Comparison of ENCODE assay signal across 8 mouse cellular contexts in the genomic region with DNA sequence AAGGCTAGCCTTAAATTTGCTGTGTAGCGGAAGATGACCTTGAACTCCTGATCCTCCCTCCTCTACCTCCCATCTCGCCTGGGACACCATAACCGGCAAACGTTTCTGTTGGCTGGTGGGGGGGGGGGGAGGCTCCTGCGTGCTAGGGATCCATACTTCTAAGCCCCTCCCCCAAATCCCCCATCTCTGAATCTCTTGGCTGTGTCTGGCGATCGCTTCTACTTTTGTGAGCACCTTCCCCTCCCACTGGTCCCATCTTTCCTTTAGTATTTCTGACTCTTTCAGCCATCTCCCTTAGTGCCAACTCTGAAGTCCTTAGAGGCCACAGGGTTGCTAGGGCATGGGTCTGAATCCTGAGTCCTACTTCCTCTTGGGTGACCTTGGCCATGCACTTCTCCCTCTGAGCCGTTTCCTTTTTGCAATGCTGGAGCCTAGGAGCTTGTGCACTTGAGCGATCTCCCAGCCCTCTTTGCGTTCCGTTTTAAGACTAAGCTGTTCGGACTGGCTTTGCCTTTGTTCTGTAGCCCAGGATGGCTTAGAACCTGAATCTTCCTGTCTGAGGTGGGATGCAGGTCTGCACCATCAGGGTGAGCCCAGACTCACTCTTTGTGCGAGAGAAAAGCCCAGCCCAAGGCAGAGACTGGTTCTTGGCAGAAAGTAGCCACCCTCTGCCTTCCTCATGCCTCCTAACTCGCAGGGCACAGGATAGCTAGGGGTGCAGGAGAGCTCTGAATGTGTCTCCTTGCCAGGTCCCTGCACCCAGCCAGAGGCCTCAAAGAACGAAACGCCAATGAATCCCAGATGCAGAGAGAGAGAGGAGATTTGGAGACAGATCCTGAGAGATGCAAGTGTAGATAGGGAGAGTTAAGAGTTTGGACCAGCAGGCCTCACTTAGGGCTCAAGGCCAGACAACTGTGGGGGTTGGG. TPM values are rescaled to one million over a fixed set of nuclear protein-coding genes. Genes with fewer than 3 reads are reported as not detected.
DNase-seq lines count a peak whose midpoint lies in the region; ATAC-seq and TF ChIP-seq lines count a peak whose summit lies in the region.

No protein-coding gene starts in this region.

- no peaks in the 10 kb centered on the region for H3K9me3 ChIP-seq in intestine, embryonic 16.5 days (ENCODE audit: control insufficient read depth, low read length)
- no peaks in the 10 kb centered on the region for H3K9me3 ChIP-seq in midbrain, embryonic 13.5 days

- ATAC-seq in intestine, embryonic 16.5 days, result peak; percentile 8; the same call in 1 of the 2 replicates
- ATAC-seq in midbrain, embryonic 13.5 days, result 0 out of 2 replicates have a peak, but pooled peaks have one; percentile 28
- no peak; the same call in 1 of the 2 replicates for ATAC-seq in megakaryocyte-erythroid progenitor cell, adult 5-6 weeks (replicated peaks; ENCODE audit: low FRiP score, low TSS enrichment, poor library complexity, severe bottlenecking)

- H3K9ac ChIP-seq in liver, adult 2 months (ENCODE audit: low read depth, low read length), result peak overlapping the region; percentile 54
- peak overlapping the region; percentile 46 for H3K9ac ChIP-seq in intestine, embryonic 16.5 days (ENCODE audit: low read depth, low read length)
- H3K9ac ChIP-seq in midbrain, embryonic 13.5 days (replicated peaks), result no peak overlapping the region

- DNase-seq in liver, adult 2 months (ENCODE audit: extremely low read depth, low read depth, low spot score), result peak; percentile 55
- no peak for DNase-seq in liver
- no peak for DNase-seq in thymus, postnatal 0 days (ENCODE audit: low spot score)
- no peak for DNase-seq in right cerebral cortex, adult 2 months (ENCODE audit: low spot score in 2 of 2)

- H3K4me2 ChIP-seq in intestine, embryonic 16.5 days (ENCODE audit: low read depth, low read length), result peak overlapping the region; percentile 85
- peak overlapping the region; percentile 20 for H3K4me2 ChIP-seq in midbrain, embryonic 13.5 days (replicated peaks)

- TF ChIP-seq POLR2A in liver, adult 2 months (IDR thresholded peaks at IDR 0.05; ENCODE audit: extremely low read depth, insufficient read depth, low read length), result no peak
- peak; percentile 32; the same call in 1 of the 2 replicates for TF ChIP-seq POLR2A in bone marrow macrophage, adult 2 months (IDR thresholded peaks at IDR 0.05; ENCODE audit: borderline replicate concordance, low read depth, low read length)

- peaks cover 30% of the 10 kb centered on the region for H3K4me1 ChIP-seq in liver, adult 2 months (ENCODE audit: control insufficient read depth, insufficient read depth, low read length)
- H3K4me1 ChIP-seq in bone marrow macrophage, adult 2 months (ENCODE audit: control insufficient read depth, insufficient read depth, low read length), result peaks cover 35% of the 10 kb centered on the region
- H3K4me1 ChIP-seq in intestine, embryonic 16.5 days (ENCODE audit: control insufficient read depth, insufficient read depth, low read length), result peaks cover 45% of the 10 kb centered on the region
- peaks cover 15% of the 10 kb centered on the region for H3K4me1 ChIP-seq in midbrain, embryonic 13.5 days (replicated peaks)

- TF ChIP-seq CTCF in liver, adult 2 months (IDR thresholded peaks at IDR 0.05; ENCODE audit: low read depth, low read length), result no peak
- no peak for TF ChIP-seq CTCF in bone marrow macrophage, adult 2 months (IDR thresholded peaks at IDR 0.05; ENCODE audit: low read depth, low read length)

- H3K36me3 ChIP-seq in liver, adult 2 months (ENCODE audit: control insufficient read depth, insufficient read depth, low read length), result peaks cover 3% of the 10 kb centered on the region; the same call in 1 of the 2 replicates
- 0 out of 2 replicates have a peak, but pooled peaks cover 2% of the 10 kb centered on the region for H3K36me3 ChIP-seq in intestine, embryonic 16.5 days (ENCODE audit: control insufficient read depth, insufficient read depth, low read length)
- H3K36me3 ChIP-seq in midbrain, embryonic 13.5 days, result no peaks in the 10 kb centered on the region

- no peak overlapping the region for H3K4me3 ChIP-seq in liver, adult 2 months (ENCODE audit: insufficient read depth, low read depth, low read length)
- peak overlapping the region; percentile 63 for H3K4me3 ChIP-seq in bone marrow macrophage, adult 2 months (ENCODE audit: insufficient read depth, low read length)
- H3K4me3 ChIP-seq in intestine, embryonic 16.5 days (ENCODE audit: low read length), result no peak overlapping the region; the same call in none of the 2 replicates
- H3K4me3 ChIP-seq in midbrain, embryonic 13.5 days (replicated peaks), result no peak overlapping the region

- H3K27ac ChIP-seq in liver, adult 2 months (replicated peaks; ENCODE audit: insufficient read depth, low read depth, low read length), result peak overlapping the region; percentile 86
- peak overlapping the region; percentile 100 for H3K27ac ChIP-seq in bone marrow macrophage, adult 2 months (ENCODE audit: insufficient read depth, low read depth, low read length)
- H3K27ac ChIP-seq in intestine, embryonic 16.5 days (ENCODE audit: low read length), result peak overlapping the region; percentile 95
- no peak overlapping the region for H3K27ac ChIP-seq in midbrain, embryonic 13.5 days

- WGBS in liver, adult 2 months, result 18% methylated on average over 16 of the region's 16 CpGs
- 24% methylated on average over 16 of the region's 16 CpGs for WGBS in intestine, embryonic 16.5 days
- WGBS in midbrain, embryonic 13.5 days, result 18% methylated on average over 16 of the region's 16 CpGs

- peaks cover 10% of the 10 kb centered on the region; the same call in 1 of the 2 replicates for H3K79me2 ChIP-seq in liver, adult 2 months (ENCODE audit: control insufficient read depth, insufficient read depth, low read length)

- no peaks in the 10 kb centered on the region for H3K27me3 ChIP-seq in liver, adult 2 months (ENCODE audit: control insufficient read depth, insufficient read depth, low read length)
- H3K27me3 ChIP-seq in intestine, embryonic 16.5 days (replicated peaks; ENCODE audit: control insufficient read depth, insufficient read depth, low read length), result 0 out of 2 replicates have a peak, but pooled peaks cover 3% of the 10 kb centered on the region
- H3K27me3 ChIP-seq in midbrain, embryonic 13.5 days, result peaks cover 51% of the 10 kb centered on the region

RNA-seq across cellular contexts. Expression of gene Bcl3, which starts 0.9 kb away (rescaled TPM):
- total RNA-seq in liver, adult 2 months (2014; rRNA removed), result 3.0 and 7.4 TPM in 2 replicates
- 72.8 and 76.8 TPM in 2 replicates for polyA plus RNA-seq in liver, adult 2 months (2012; rRNA removed)
- polyA plus RNA-seq in bone marrow macrophage, adult 2 months (2012; ENCODE audit: insufficient read depth, insufficient read length, missing spikeins), result 60.7 and 72.2 TPM in 2 replicates
- polyA plus RNA-seq in intestine, embryonic 16.5 days (2015; fragmentation: Nextera tagmentation; extraction: Ambion mirVana), result 15.5 and 15.6 TPM in 2 replicates
- 0.27 and 0.88 TPM in 2 replicates for polyA plus RNA-seq in midbrain, embryonic 13.5 days (2015; fragmentation: Nextera tagmentation; extraction: Ambion mirVana)
- polyA plus RNA-seq in thymus, postnatal 0 days (2015; fragmentation: Nextera tagmentation; extraction: Ambion mirVana), result 9.5 and 13.1 TPM in 2 replicates
- total RNA-seq in megakaryocyte-erythroid progenitor cell, adult 5-6 weeks (2014; fragmentation: Nextera tagmentation), result 3.3 TPM in 1 of 2 replicates, not detected in the other
- total RNA-seq in megakaryocyte-erythroid progenitor cell, adult 5-6 weeks (2017), result 0.34 TPM in 1 of 2 replicates, not detected in the other

RNA-seq across cellular contexts. Expression of gene Cblc, which starts 26.9 kb away (rescaled TPM):
- total RNA-seq in liver, adult 2 months (2014; rRNA removed), result 17.4 and 17.8 TPM in 2 replicates
- 23.0 and 23.5 TPM in 2 replicates for polyA plus RNA-seq in liver, adult 2 months (2012; rRNA removed)
- not detected in 2 replicates for polyA plus RNA-seq in bone marrow macrophage, adult 2 months (2012; ENCODE audit: insufficient read depth, insufficient read length, missing spikeins)
- 32.6 and 42.1 TPM in 2 replicates for polyA plus RNA-seq in intestine, embryonic 16.5 days (2015; fragmentation: Nextera tagmentation; extraction: Ambion mirVana)
- 0.32 TPM in 1 of 2 replicates, not detected in the other for polyA plus RNA-seq in midbrain, embryonic 13.5 days (2015; fragmentation: Nextera tagmentation; extraction: Ambion mirVana)
- polyA plus RNA-seq in thymus, postnatal 0 days (2015; fragmentation: Nextera tagmentation; extraction: Ambion mirVana), result 2.6 and 4.2 TPM in 2 replicates
- not detected in 2 replicates for total RNA-seq in megakaryocyte-erythroid progenitor cell, adult 5-6 weeks (2014; fragmentation: Nextera tagmentation)
- not detected in 2 replicates for total RNA-seq in megakaryocyte-erythroid progenitor cell, adult 5-6 weeks (2017)

RNA-seq across cellular contexts. Expression of gene Gm19345, which starts 28.3 kb away (rescaled TPM):
- not detected in 2 replicates for total RNA-seq in liver, adult 2 months (2014; rRNA removed)
- polyA plus RNA-seq in liver, adult 2 months (2012; rRNA removed), result 0.11 TPM in 1 of 2 replicates, not detected in the other
- not detected in 2 replicates for polyA plus RNA-seq in bone marrow macrophage, adult 2 months (2012; ENCODE audit: insufficient read depth, insufficient read length, missing spikeins)
- polyA plus RNA-seq in intestine, embryonic 16.5 days (2015; fragmentation: Nextera tagmentation; extraction: Ambion mirVana), result 0.13 and 0.27 TPM in 2 replicates
- 5.7 and 6.6 TPM in 2 replicates for polyA plus RNA-seq in midbrain, embryonic 13.5 days (2015; fragmentation: Nextera tagmentation; extraction: Ambion mirVana)
- polyA plus RNA-seq in thymus, postnatal 0 days (2015; fragmentation: Nextera tagmentation; extraction: Ambion mirVana), result not detected in 2 replicates
- total RNA-seq in megakaryocyte-erythroid progenitor cell, adult 5-6 weeks (2014; fragmentation: Nextera tagmentation), result not detected in 2 replicates
- not detected in 2 replicates for total RNA-seq in megakaryocyte-erythroid progenitor cell, adult 5-6 weeks (2017)

RNA-seq across cellular contexts. Expression of gene Ceacam16, which starts 37.6 kb away (rescaled TPM):
- 0.09 and 0.34 TPM in 2 replicates for total RNA-seq in liver, adult 2 months (2014; rRNA removed)
- polyA plus RNA-seq in liver, adult 2 months (2012; rRNA removed), result 0.09 and 0.11 TPM in 2 replicates
- polyA plus RNA-seq in bone marrow macrophage, adult 2 months (2012; ENCODE audit: insufficient read depth, insufficient read length, missing spikeins), result 1.6 and 3.5 TPM in 2 replicates
- not detected in 2 replicates for polyA plus RNA-seq in intestine, embryonic 16.5 days (2015; fragmentation: Nextera tagmentation; extraction: Ambion mirVana)
- 0.54 and 0.62 TPM in 2 replicates for polyA plus RNA-seq in midbrain, embryonic 13.5 days (2015; fragmentation: Nextera tagmentation; extraction: Ambion mirVana)
- 0.46 and 0.59 TPM in 2 replicates for polyA plus RNA-seq in thymus, postnatal 0 days (2015; fragmentation: Nextera tagmentation; extraction: Ambion mirVana)
- not detected in 2 replicates for total RNA-seq in megakaryocyte-erythroid progenitor cell, adult 5-6 weeks (2014; fragmentation: Nextera tagmentation)
- total RNA-seq in megakaryocyte-erythroid progenitor cell, adult 5-6 weeks (2017), result not detected in 2 replicates

RNA-seq across cellular contexts. Expression of gene Bcam, which starts 52.7 kb away (rescaled TPM):
- 2.3 and 2.5 TPM in 2 replicates for total RNA-seq in liver, adult 2 months (2014; rRNA removed)
- 4.8 and 5.4 TPM in 2 replicates for polyA plus RNA-seq in liver, adult 2 months (2012; rRNA removed)
- polyA plus RNA-seq in bone marrow macrophage, adult 2 months (2012; ENCODE audit: insufficient read depth, insufficient read length, missing spikeins), result 0.52 and 2.6 TPM in 2 replicates
- polyA plus RNA-seq in intestine, embryonic 16.5 days (2015; fragmentation: Nextera tagmentation; extraction: Ambion mirVana), result 58.7 and 62.7 TPM in 2 replicates
- 5.2 and 6.4 TPM in 2 replicates for polyA plus RNA-seq in midbrain, embryonic 13.5 days (2015; fragmentation: Nextera tagmentation; extraction: Ambion mirVana)
- polyA plus RNA-seq in thymus, postnatal 0 days (2015; fragmentation: Nextera tagmentation; extraction: Ambion mirVana), result 29.7 and 30.9 TPM in 2 replicates
- total RNA-seq in megakaryocyte-erythroid progenitor cell, adult 5-6 weeks (2014; fragmentation: Nextera tagmentation), result 5.3 TPM in 1 of 2 replicates, not detected in the other
- total RNA-seq in megakaryocyte-erythroid progenitor cell, adult 5-6 weeks (2017), result 0.08 TPM in 1 of 2 replicates, not detected in the other
